Mouse (Mus musculus) forelimb bud, embryonic 11.5 days (tissue): Measurements from ENCODE around the gene Gdpd5.

ENCODE experiments used
- DNase-seq: peaks from one replicate; pipeline ENCODE4 v3.0.0-alpha.2; 2012; ENCODE audit warnings: low read depth, low spot score

Gdpd5 gene

DNA sequence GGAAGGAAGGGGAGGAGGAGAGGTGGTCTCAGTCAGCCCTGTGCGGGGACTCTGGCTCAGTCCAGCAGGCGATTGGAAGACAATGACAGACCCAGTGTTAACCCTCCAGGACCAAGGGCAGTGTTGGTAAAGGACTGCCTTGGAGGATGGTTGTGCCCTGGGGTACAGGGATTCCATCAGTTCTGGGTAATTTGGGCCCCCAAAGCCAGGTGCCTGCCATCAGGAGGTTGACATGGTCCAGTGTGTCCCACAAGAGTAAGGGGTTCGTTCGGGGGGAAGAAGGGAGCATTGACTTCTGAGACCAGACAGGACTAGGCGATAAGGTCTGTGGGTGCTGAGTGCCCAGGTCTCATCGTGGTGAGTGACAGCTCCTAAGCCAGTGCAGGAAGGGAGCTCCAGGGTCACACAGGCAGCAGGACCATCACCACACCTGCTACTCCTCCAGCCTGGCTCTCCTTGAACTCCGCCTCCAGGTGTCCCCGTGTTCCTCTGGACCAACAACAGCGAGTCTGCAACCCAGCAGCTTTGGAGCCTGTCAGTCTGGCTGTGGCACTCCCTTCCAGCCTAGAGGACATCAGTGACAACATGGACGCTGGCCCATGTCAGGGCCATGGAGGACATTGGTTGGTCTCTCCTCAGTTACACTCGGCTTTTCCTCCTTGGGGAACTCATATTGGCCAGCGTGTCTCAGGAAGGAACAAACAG is 23.0 kb downstream of the Gdpd5 start:
- DNase-seq, result no peak

DNA sequence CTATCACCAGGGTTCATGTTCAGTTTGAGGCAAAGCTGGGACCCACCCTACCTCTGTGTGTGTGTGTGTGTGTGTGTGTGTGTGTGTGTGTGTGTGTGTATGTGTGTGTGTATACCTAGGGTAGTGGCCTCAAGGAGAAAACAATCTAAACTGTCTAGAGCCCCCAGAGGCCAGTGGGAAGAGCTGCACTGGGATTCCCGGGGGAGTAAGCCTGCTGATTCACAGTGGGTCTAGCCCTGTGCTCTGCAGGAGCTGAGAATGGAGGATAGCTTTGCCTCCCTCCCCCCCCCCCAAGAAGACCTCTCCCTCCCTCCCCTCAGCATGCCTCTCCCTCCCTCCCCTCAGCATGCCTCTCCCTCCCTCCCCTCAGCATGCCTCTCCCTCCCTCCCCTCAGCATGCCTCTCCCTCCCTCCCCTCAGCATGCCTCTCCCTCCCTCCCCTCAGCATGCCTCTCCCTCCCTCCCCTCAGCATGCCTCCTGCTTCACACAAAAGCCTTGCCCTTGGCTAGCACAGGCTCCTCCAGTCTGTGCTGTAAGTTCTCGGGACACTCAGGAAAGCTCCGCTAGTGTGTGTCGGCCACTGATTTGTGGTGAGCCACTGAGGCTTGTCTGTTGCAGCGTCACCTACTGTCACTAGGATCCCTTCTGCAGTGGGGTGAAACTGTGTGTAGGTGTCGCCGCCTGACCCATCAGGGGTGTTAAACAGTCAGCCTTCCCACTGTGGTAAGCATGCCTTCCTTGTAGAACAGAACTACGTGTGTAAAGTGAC is 24.4 kb downstream of the Gdpd5 start:
- DNase-seq, result no peak

GRCm38 (mm10) chr7:99407598-99407997 is 26.4 kb downstream of the Gdpd5 start:
- no peak for DNase-seq

DNA sequence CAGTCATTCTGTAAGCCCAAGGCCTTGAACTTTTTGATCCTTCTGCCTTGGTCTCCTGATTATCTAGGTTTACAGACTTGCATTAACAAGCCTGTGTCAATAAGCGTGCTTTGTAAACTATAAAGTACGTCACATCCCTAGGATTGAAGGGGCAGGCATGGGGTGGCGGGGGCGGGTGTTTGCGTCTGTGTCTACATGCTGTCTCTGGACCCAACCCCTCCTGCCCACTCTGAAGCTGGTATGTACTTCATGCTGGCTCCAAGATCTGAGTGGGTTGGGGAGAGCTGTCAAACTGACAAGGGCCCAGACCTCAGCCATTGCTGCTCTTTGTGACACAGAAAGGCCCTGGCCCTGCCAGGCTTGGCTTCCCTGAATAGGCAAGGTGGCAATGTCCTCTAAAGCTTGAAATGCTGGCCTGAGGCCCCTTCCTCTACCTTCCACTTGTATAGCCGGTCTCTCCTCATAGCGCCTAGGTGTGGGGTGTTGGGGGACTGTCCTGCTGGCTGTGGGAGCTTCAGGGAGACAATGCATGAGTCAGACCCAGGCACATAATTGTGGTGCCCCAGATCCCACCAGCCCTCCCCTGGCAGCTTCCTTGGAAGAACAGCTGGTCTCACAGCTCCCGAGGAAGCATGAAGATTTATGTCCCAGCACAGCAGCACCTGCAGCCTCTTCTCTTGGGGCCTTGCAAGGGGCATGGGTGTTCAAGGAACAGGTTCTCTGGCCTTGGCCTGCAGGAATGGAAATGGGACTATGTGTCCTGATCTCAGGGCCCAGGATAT is 28.4 kb downstream of the Gdpd5 start:
- no peak for DNase-seq

GRCm38 (mm10) chr7:99410315-99410714 is 29.1 kb downstream of the Gdpd5 start:
- DNase-seq, result no peak

- no peak for DNase-seq
Observed at GRCm38 (mm10) chr7:99411047-99411779, 30.0 kb downstream of the Gdpd5 start.

DNA sequence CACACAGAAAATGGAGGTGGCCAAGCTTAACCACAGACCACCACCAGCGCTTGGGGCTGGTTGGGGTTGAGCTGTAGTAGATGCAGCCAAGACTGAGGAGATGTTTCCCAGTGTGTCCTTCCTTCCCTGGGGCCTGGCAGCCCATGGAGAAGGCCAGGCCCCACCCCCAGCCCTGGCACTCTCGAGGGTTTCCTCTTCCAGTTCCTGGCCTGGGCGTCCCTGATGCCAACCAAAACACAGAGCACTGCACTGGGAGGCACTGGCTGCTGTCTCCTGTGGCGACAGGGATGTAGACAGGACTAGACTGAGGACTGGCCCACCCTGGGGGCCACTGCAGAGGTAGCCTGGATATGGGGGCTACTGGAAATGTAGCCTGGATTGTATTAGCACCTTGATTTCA is 33.8 kb downstream of the Gdpd5 start:
- no peak for DNase-seq

GRCm38 (mm10) chr7:99419311-99419710 is 38.1 kb downstream of the Gdpd5 start:
- no peak for DNase-seq

DNA sequence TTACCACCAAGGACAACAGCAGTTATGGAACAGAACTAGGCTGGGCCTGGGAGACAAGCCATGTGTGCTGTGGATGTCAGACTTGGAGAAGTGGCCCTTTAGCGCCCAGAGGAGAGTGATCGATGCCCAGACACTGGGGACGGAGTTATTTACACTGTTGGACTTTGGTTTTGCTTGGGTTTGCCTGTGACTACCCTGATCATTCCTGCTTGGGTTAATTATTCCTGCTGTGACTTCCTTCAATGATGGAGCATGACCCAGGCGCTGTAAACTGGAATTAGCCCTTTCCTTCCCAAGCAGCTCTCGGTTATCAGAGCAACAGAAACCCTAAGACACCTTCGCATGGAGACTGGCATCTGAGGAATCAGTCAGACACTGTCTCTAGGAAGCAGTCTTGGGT is 39.8 kb downstream of the Gdpd5 start:
- no peak for DNase-seq

DNA sequence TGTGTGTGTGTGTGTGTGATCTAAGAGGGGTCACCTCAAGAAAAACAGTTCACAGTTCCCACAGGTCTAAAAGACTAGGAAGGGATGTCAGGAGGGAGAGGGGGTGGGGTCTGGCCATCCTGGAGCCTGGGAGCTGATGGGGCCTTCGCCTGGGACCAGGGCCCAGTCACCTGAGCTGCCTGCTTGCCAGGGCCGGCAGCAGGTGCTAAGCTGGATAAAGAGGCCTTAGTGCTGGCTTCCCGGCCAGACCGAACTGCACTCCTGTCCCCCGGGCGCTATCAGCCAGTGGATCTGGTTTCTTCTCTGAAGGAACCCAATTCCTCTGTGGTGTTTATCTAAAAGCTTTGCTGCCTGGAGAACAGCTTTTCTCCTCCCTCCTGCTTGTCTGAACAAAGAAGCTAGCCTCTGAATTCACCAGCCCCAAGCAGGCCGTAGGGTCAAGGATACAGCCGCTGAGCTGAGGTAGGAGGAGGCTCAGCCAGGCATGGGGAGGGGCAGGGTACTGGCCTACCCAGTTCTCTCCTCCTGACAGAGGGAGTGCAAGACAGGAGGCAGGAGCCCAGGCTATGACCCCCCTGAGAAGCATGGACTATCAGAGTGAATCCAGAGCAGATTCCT is 43.4 kb downstream of the Gdpd5 start:
- no peak for DNase-seq

GRCm38 (mm10) chr7:99425706-99426105 is 44.5 kb downstream of the Gdpd5 start:
- DNase-seq, result no peak

GRCm38 (mm10) chr7:99427031-99427430 is 45.8 kb downstream of the Gdpd5 start:
- DNase-seq, result no peak

DNA sequence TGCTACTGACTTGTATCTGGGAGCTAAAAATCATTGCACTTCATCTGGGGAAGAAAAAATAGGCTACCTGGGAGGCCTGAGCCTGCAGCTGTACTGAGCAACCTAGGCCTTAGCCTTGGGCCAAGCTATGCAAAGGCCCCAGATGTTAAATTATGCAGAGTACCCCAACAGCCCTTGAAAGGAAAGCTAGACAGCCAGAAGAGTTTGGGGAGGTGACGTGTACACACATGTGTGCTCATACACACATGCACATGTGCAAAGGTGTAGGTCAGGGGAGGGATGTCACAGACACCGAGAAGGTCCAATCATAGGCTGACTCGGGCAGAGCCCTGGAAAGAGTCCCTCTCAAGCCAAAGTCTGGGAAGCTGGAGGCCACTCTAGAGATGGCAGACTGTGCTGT is 46.8 kb downstream of the Gdpd5 start:
- no peak for DNase-seq

GRCm38 (mm10) chr7:99428836-99429235 is 47.6 kb downstream of the Gdpd5 start:
- DNase-seq, result no peak

DNA sequence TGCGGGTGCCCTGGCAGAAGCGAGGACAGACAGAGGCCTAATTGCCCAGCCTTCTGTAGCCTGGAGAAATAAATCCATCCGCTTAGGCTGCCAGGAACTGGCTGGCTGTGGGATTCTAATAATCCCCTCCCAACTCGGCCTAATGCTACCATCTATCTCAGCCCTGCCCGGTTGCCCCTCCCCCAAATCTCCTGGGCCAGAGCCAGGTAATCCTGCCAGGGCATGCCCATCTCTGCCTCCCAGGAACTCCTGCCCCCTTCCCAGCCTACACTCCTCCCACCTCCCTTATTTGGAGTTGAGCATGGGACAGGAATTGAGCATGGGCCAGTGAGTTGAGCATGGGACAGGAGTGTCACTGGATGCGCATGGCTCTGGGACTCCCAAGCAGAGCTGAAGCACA is 48.6 kb downstream of the Gdpd5 start:
- DNase-seq, result no peak

DNA sequence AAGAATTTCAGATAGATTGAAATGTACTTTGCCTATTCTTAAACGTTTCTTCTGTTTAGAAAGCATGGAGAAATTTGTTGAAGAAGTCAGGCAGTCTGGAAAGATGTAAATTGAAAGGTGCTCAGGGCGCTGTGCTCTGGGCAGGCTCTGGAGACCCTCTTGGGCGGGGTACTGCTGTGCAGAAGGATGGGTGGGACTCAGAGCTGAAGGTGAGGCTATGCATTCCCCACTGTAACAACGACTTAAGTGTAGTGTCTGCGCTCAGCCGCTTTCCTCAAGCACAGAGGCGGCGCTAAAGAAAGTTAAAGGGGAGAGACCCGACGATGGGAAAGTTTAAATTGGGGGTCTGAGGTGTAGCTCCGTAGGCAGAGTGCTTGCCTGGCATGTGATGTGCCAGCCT is 49.0 kb downstream of the Gdpd5 start:
- DNase-seq, result no peak

GRCm38 (mm10) chr7:99432248-99432647 is 51.0 kb downstream of the Gdpd5 start:
- DNase-seq, result no peak

DNA sequence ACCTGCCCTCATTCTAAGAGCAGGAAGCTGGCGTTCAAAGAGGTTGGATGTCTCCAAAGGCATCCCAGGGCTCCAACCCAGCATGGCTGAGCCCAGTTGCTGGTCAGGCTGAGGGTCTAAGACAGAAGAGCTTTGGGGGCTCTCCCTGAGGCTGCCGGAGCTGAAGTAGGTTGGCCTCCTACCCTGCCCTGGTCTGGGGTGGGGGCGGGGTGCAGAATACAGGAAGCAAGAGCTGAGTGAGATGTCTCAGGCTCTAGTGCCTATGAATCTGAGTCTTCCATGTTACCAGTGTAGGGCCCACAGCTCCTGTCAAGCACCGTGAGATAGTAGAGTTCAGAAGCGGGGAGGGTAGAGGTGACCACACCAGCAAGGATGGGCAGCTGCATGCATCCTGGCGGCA is 51.6 kb downstream of the Gdpd5 start:
- no peak for DNase-seq

GRCm38 (mm10) chr7:99434672-99435250 is 53.5 kb downstream of the Gdpd5 start:
- DNase-seq, result no peak

DNA sequence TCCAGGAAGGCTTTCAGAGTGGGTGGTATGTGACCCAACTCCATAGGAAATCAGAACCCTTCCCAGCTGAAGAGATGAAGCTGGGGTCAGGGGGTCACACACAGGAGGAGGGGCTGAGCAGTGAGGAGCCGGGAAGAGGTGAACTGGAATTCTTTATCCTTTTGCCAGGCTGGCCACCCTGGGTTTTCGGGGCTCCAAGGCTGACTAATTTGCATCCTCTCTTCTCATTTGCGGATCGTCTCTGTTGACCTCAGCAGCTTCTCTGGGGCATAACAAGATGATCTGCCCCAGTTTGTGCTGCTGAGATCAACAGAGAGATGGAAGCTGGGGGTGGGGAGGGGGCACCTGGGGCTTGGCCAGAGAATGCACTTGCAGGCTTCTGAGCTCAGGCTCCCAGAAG is 55.3 kb downstream of the Gdpd5 start:
- no peak for DNase-seq

DNA sequence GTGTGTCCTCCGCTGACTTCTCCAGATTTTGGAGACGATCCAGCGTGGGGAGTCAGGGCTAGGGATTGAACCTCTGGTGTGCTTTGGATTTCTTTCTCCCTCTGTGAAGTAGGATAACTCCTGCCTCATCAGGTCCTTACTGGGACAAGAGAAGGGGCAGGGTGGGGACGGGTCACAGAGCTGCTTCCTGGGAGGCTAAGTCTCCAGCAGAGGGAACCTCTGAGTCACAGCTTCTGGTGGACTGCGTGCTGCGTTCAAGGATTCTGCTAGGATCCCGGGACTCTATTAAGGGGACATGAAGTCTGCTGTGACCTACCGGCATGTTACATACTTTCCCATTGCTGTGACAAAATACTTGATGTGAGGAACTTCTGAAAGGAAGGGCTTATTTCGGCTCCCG is 57.7 kb downstream of the Gdpd5 start:
- no peak for DNase-seq
